Mouse (Mus musculus) adrenal gland, adult 8-10 months (tissue): ENCODE data around the gene Sox30. TPM values are rescaled to one million over a fixed set of nuclear protein-coding genes. Genes with fewer than 3 reads are reported as not detected.
A peak's percentile ranks its signal among the peaks of the same experiment; 100 is the strongest.

ENCODE experiments used
- DNase-seq: peaks from one replicate; pipeline ENCODE4 v3.0.0; 2022
- total RNA-seq, 4 experiments: library from RNA; stranded (reverse); gene quantifications; 2 replicates each; pipeline ENCODE4 v1.2.4; 2022

Sox30 gene
- total RNA-seq = under 1 TPM in 2 of 4 experiments, not detected in 2; 0.10 to 0.23 TPM

DNA sequence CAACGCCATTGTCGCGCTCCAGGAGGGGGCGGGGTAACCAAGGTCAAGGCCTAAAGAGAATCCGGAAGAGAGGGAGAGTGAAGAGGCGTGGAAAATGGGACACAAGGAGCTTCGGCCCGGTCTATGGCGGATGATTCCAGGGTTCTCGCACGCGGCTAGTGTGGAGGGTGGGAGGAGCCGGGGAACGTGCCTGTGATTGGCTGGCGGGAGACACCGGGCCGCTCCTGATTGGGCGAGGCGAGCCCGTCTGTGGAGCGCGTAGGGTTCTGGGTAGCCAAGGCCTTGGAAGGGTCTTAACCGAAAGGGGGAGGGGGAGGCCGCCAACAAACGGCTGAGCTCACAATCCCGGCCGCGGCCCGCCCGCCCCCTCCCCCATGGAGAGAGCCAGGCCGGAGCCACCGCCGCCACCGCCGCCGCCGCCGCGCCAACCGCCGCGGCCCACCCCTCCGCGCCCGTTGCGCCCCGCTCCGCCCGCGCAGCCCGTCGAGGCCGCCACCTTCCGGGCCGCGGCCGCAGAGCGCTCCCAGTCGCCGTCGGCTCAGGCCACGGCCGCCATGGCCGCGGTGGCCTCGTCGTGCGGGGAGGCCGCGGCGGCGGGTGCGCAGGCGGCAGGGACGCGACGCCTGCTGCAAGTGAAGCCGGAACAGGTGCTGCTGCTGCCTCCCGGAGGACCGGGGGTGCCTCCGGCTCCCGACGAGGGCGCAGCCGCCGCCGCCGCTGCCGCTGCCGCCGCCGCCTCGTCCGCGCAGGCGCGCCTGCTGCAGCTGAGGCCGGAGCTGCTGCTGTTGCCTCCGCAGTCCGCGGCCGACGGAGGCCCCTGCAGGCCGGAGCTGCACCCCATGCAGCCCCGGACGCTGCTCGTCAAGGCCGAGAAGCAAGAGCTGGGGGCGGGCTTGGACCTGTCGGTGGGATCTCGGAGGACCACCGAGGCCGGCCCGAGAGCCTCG is at the start of gene Sox30:
Gene Sox30, plus strand, starts transcription at position 365 of the 947 bp plus-strand sequence.
- peak; percentile 13 for DNase-seq

DNA sequence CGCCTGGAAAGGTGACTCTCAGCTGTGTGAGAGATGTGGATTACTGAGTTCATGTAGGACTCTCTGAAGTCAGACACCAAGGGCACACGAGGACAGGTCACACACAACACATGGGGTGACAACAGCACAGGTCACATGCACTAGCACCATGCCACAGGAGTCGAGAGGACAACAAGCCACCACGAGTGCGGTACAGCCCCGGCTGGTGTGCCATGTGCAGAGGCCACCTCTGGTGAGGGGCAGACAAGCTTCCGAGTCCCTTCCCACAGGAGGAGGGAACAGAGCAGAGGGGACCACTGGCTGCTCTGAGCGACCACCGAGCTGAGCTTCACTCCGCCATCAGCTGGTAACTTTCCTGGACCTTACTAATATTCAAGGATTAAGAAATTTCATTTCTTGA is 47.3 kb upstream of the Sox30 start:
- DNase-seq = no peak

DNA sequence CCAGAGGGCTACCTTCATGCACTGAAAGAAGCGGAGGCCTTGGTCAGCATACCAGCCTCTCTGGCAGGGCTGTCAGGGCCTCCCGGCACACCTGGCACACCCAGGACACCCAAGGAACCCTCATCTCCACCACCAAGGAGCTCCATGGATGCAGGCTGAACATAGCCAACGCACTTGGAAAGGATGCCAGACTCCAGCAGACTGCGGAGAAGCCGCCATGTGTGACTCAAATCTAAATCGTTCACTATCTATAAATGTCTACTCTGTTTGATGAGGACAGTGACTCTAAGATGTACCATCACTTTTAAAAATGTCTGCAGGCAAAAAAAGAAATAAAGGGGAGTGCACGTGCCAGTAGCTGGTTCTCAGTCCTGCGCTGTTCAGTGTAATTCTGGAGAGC is 42.6 kb upstream of the Sox30 start:
- DNase-seq = no peak

DNA sequence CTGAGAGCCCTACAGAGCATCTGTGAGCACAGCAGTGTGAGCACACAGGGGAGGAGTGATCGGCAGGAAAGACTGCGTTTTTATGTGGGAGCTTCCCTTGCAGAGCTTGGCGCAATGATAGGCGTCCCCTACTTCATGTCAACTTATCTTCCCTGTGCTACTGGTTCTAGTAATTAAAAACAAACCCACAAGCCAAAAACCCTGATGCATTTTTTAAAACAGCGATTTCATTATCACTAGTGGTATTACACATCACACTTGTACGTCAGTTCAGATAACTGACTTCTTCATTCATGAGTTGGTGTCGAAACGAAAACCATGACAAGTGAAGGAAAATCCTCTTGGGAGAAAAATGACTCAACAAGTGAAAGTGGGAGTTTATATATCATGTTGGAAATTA is 41.2 kb upstream of the Sox30 start:
- DNase-seq = no peak

DNA sequence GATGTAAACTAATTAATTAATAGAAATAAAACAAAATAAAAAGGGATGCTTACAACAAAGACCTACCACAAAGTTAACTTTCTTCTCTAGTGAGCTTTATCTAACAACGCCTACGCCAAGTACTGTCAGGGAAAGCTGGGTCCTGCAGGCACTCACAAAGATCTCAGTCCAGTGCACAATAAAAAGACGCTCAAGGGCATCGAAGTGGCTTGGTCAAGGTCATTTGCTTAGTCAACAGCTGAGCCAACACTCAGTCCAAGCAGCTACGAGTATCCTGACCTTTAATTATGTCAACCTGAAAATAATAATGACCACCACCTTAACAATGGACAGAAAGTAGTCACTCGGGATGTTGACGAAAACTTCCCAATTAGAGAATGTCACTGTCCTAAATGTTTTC is 37.8 kb upstream of the Sox30 start:
- DNase-seq = peak; percentile 51

DNA sequence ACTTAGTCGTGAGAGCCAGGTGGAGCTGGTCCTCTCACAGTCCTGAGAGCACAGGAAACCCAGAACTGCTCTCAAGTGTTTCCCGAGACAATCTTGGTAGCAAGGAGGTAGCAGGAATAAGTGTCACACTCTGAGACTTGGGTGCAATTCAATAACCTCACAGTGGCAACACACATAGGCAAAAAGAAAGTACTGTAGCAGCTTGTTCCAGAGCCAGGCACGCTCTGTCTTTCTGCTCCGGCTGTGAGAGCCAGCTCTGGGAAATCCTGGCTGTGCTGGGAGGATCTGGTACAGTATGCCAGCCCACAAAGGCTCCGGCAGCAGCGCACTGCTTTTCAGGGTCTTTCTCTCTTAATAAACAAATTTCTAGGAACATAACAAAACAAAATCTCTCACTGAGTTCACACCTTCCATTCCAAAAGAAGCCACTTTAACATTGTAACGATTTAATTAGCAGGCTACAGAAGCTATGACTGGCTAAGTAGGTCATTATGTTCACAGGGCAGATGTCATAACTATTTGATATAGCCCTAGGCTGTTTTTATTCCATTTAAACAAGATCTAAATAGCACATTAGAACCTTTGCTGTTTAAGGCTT is 36.9 kb upstream of the Sox30 start:
- no peak for DNase-seq

DNA sequence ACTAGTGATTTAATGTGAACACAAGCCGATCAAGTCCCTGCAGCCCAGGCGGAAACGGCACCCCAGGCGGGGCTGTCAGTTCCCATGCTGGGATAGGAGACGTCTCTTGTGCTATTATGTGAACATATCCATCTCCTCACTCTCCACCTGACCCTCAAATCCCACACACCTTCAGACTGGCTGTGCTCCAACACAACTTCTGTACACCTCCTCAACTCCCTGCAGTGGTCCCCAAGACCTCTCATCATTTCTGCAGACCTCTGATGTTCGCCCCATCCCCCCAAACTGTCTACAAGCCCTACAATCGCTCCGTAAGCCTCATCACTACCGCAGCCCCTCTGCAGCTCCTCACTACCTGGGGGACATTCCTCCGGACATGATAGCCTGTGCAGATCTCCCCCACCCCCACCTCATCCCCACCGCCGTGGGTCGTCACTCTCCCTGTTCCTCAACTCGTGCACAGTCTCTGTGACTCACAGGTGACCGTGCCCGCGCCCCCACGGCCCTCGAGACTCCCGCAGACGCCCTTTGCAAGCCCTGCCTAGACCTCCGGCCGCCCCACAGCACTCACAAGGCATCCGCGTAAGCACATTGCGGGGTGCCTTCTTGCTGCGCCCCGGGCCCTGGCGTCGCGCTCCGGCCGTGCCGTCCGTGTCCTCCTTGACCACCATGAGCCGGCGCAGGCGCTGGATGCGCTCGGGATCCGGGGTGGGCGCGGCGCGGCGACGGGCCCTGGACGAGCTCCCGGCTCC is 36.0 kb upstream of the Sox30 start:
- DNase-seq = peak; percentile 25

DNA sequence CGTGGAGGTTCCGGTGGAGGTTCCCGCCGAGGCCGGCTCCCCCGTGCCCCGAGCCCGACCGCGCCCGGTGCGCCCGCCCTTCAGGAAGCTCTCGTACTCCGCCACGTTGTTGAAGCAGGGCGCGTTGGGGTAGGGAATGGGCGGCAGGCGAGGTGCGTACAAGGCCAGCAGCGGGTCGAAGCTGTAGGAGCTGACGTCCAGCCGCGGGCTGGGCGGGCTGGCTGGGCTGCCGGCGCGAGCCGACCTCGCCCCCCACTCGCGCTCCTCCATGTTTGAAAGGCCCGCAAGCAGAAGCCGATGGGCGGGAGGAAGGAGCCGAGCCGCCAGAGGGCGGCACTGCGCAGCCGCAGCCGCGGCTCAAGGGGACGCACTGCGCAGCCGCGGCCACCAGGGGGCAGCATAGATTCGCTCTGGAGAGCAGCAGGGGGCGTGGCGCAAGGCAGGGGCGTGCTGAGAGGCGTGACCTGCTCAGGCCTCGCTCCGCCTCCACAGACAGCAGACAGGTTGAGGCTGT is 35.4 kb upstream of the Sox30 start, which contains the start of gene Lsm11:
Gene Lsm11, minus strand, starts transcription at position 293 of the 514 bp plus-strand sequence.
- DNase-seq = peak; percentile 92

DNA sequence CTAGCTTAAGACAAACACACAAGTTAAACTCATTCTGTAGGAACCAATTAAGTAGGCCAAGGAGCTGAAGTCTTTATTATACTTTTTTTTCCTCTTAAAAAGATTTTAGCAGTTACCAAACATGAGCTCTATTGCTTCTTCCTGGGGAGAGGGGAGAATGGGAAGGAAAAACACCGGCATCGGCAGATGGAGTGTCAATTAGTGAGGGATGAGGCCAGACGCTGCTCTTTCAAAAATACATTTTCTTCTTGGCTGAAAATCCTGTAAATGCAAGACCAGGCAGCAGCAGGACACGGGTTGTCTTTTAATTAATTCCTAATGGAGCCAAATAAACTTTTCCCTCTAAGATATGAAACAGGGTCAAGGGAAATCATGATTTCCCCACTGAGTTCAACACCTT is 33.3 kb upstream of the Sox30 start:
- DNase-seq = no peak

DNA sequence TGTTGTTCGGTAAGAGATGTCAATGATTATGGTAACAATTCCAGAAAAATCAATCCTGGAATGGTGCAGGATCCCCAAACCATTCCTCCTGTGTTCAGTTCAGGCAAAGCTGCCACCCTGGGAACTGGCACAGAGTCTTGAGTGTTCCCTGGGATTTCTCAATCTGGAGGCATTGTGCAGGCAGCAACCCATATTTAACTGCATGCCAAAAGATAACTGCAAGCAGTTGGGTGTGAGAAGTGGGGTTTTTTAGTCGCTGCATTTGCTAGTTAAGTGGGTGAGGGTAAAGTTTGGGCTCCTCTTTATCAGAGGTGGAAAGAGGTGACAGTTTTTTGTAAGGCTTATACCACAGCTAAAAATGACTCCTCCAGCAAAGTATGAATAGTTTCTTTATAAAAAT is 32.6 kb upstream of the Sox30 start:
- DNase-seq = no peak

DNA sequence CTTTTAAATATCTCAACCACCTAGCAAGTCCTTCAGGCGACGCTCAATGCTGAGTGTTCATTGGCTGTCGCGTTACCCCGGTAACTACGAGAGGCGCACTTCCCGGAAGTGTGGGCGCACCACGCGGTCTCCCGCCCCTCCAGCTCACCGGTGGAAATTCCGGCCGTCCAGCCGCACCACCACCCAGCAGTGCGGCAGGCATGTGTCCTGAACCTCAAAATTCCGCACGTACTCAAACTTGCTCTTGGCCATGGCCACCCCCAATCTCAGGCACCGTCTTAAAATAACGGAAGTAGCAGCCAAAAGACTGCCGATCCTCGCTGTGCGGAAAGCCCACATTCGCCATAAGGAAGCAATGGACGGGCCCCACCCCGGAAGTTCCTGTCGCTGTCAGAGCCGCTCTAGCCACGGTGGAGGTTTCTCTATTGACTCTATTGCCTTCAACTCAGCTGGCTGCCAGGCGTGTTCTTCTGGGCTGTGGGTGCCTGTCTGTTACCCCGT is 24.9 kb upstream of the Sox30 start, which contains the start of gene Thg1l:
Gene Thg1l, minus strand, starts transcription at position 368 of the 501 bp plus-strand sequence.
- peak; percentile 88 for DNase-seq

DNA sequence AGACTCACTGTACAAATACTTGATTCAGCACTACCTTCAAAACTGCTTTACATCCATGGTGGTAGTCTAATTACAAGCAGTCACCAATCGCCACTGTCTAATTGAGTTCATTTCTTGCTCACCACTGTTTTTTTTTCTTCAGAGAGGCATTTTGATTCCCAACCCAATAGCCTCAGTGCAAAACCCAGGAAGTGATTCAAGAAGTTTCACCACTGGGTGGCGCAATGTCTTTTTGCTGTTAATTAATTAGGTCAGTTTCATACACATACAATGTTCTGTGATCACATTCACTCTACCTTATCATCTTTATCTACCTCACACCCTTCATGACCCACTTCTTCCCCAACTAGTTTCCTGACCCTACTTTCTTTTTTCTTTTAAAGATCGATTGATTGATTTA is 20.5 kb upstream of the Sox30 start:
- no peak for DNase-seq

DNA sequence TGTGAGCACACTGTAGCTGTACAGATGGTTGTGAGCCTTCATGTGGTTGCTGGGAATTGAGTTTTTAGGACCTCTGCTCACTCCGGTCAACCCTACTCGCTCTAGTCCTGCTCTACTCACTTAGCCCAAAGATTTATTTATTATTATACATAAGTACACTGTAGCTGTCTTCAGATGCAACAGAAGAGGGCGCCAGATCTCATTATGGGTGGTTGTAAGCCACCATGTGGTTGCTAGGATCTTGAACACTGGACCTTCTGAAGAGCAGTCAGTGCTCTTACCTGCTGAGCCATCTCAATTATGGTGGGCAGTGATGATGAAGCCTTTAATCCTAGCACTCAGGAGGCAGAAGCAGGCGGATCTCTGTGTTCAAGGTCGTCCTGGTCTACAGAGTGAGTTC is 20.1 kb upstream of the Sox30 start:
- no peak for DNase-seq

DNA sequence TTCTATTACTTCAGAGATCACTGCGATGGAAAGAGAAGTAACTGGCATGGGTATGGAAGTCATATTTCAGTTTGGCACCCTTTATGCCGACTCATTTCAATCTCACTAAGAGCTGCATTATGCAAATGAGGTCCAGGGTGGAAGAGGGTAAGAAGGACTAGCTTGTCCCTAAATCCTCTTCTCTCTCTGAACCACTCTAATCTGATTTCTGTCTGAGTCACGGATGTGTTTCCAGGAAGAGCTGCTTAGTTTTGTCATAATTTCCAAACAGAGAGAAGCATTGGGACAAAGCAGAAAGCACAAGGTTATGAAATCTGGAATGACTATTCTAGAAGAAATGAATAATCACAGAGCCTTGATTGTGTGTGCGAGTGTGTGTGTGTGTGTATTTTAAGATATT is 13.2 kb upstream of the Sox30 start:
- no peak for DNase-seq

DNA sequence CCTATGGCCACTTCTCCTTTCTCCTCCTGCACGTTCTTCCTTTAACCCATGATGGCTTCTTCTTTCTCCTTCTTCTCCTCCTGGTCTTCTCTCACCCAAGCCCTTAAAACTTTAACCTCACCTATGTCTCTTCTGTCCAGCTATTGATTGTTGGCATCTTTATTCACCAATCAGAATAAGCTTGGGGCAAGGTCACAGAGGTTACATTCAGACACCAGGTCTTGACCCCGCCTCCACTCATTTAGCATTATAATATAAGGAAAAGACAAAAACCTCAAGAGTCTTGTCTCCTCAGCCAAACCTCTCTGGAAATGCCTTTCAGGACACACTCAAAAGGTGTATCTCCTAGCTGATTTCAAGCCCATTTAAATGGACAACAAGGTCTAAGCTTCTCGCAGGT is 11.6 kb upstream of the Sox30 start:
- DNase-seq = no peak

DNA sequence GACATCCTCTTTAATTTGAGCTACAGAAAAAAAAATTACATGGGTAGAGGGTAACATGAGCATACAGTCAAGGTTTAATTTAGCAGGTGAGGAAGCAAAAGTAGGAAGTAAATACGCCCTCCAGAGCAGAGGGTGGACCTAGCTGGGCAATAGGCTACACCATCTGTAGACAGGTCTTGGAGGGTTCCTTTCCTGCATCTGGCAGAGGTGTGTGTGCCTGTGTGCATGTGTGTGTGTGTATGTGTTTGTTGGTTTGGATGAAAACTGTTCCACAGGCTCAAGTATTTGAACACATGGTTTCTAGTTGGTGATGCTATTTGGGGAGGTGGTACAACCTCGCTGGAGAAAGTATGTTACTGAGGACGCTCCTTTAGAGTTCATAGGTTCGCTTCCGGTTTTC is 6.5 kb upstream of the Sox30 start:
- DNase-seq = no peak

DNA sequence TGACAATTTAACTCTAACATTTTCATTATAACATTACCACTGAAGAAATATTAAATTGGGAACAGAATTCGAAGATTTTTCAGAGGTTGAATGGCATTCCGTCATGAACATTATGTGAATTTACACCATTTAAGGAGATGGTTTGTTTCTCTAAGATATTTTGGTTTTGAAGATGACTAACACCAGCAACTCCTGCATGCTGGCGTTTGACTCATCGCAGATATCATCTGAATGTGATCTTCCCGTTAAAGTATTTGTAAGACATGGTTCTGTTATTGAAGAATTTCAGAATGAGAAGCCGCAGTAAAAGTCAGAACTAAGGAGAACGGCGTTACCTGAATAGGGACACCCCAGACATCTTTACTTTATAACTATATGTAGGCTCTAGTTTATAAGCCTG is 5.6 kb upstream of the Sox30 start:
- no peak for DNase-seq

DNA sequence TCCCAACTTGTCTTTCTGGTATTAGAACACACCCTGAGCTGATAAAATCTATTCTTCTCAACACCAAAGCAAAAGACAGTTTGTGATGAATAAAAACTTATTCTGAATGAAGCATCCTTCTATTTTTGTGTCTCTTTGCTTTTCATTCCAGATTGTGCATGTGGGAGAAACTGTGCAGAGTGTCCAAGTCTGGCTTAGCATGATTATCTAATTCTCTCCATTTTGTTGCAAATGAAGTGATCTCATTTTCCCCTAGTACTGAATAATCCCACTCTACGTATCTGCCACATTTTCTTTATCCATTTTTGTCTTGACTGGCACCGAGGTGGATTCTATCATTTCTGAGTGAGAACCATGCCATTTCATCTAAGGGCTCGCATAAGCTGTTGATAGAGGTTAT is 4.0 kb upstream of the Sox30 start:
- DNase-seq = no peak

DNA sequence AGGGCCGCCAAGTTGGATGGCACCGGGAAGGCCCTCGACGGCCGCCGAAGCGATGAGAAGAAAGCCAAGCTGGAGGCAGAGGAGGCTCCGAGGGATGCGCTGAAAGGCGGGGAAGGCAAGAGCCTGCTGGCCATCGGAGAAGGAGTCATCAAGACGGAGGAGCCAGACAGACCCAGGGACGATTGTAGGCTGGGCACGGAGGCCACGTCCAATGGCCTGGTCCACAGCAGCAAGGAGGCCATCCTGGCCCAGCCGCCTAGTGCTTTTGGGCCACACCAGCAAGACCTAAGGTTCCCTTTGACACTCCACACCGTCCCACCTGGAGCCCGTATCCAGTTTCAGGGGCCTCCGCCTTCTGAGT is 763 bp downstream of the Sox30 start:
- DNase-seq = no peak

DNA sequence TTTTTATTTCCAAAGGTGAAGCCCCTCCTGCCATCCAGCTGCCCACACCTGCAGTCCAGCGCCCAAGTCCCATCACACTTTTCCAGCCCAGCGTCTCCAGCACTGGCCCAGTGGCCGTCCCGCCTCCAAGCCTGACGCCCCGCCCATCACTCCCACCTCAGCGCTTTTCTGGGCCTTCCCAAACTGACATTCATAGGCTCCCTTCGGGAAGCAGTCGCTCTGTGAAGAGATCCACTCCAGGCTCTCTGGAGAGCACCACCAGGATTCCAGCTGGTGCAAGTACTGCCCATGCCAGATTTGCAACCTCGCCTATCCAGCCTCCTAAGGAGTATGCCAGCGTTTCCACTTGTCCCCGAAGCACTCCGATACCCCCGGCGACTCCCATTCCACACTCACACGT is 11.5 kb downstream of the Sox30 start:
- DNase-seq = no peak

DNA sequence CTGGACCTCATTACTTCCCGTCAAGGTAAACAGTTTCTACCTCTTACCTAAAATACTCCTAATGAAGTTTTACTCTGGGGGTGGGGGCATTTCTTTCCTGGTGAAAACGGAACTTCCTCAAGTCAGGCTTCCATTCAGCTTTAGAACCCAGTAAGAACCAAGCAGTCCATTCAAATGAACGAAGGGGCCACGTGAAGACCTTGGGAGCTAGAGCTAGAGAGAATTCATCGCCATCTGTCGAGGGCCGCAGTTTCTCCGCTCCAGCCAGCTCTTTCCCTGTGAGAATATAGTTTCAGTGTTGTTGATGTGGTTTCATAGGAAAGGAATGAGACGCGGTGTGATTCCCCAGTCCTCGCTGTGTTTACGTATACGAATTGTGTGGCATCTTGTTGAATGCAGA is 12.0 kb downstream of the Sox30 start:
- no peak for DNase-seq

DNA sequence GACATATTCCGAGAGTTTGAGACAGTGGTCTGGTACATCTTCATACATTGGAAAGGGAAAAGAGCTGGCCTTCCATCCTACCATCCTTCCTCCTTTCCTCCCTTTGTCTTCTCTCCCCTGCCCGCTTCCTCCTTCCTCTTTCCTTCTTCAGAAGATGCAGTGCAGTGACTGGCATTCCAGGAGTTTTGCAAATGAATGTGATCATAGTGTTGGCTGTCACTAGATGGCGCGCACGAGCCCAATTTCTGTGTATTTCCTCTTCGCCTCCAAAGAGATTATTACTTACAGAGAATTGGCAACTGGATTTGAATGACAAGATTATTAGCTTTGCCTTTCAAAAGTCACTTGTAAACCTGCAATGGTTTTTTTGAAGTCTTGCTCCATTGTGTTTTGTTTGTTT is 36.0 kb downstream of the Sox30 start:
- peak; percentile 10 for DNase-seq

DNA sequence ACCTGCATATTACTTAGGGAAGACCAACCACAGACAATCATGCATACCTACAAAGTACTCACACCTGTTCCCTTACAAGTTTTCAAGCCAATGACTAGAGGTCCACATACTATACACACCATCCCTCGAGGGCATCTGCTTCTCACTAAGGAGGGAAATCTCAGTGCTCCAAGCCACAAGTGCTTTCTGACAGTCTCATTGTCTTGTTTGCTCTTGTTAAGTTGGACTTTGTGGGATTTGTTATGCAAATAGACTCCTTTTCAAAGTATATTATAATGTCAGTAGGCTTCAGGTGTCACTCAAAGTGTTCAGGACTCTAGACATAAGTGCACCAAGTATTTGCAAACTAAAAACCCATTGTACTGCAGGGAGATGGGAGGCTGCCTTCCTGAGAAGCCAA is 40.1 kb downstream of the Sox30 start:
- no peak for DNase-seq
